Mouse (Mus musculus): ENCODE results near the gene Smndc1. TPM values are rescaled to one million over a fixed set of nuclear protein-coding genes. Genes with fewer than 3 reads are reported as not detected.
A peak's percentile ranks its signal among the peaks of the same experiment; 100 is the strongest.

Gene Smndc1
- polyA plus RNA-seq, 1 experiment from 2014 or later = 40.7 TPM

- Histone ChIP-seq H3K4me3 (no peak overlapping the region), H3K27ac (no peak overlapping the region), H3K27me3 (no peaks in the 10 kb centered on the region), H3K4me2 (replicated peaks) (no peak overlapping the region), H3K9ac (no peak overlapping the region), H3K36me3 (no peaks in the 10 kb centered on the region), H3K4me1 (peaks cover 19% of the 10 kb centered on the region), H3K9me3 (no peaks in the 10 kb centered on the region)
- ATAC-seq (ENCODE audit: insufficient number of reproducible peaks, insufficient read depth, low FRiP score, low TSS enrichment) = no peak
- 63% methylated on average over 17 of the region's 17 CpGs for WGBS
These were observed 33.6 kb upstream of the Smndc1 start for GRCm38 (mm10) chr19:53423816-53424465.

- no peaks in the 10 kb centered on the region for H3K9me3 ChIP-seq
- H3K4me3 ChIP-seq = no peak overlapping the region
These were observed 33.0 kb upstream of the Smndc1 start for GRCm38 (mm10) chr19:53423341-53423753.

DNA sequence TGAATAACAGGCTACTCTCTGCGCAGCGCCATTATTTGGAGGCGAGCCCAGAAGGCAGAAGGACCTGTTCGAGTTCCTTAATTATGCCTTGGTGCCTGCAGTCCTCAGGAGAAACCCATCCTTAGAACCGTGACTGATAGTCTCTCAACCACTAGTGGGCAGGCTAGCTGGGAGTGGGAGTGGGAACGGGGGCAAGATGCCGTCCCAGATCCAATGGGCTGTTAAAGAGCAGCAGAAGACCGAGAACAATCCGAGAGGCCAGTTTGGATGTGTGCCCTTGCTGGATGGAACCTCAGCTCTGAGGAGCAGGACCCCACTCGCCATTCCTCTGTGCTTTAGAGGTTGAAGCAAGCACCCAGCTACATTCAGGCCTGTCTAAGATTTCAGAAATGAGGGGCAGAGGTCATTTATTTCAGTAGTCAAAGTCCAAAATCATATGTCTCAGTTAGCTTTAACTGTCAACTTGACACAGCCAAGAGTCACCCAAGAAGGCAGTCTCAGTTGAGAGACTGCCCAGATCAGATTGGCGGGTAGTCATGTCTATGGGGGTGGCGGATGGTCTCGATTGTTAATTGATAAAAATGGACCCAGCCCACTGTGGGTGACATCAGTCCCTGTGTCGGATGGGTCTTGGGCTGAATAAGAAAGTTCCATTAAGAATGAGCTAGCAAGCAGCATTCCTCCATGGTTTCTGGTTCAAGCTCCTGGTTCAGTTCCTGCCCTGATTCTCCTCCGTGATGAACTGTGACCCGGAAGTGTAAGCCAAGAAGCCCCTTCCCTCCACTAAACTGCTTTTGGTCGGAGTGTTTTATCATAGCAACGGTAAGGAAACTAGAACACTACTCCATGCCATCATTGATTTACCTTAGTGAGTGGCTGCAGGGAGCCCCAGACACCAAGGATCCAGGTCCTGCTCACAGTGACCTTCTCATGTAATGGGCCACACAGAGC, 32.3 kb upstream of the Smndc1 start:
- H3K4me3 ChIP-seq = no peak overlapping the region
- no peak overlapping the region for H3K4me2 ChIP-seq (replicated peaks)
- H3K36me3 ChIP-seq = no peaks in the 10 kb centered on the region
- peaks cover 18% of the 10 kb centered on the region for H3K4me1 ChIP-seq
- H3K9me3 ChIP-seq = no peaks in the 10 kb centered on the region
- H3K27me3 ChIP-seq = no peaks in the 10 kb centered on the region
- no peak overlapping the region for H3K27ac ChIP-seq
- WGBS = 76% methylated on average over 18 of the region's 18 CpGs
- H3K9ac ChIP-seq = no peak overlapping the region
- ATAC-seq (ENCODE audit: insufficient number of reproducible peaks, insufficient read depth, low FRiP score, low TSS enrichment) = no peak

More at GRCm38 (mm10) chr19:53423341-53423753, 33.0 kb upstream of the Smndc1 start:
- H3K4me1 ChIP-seq = peaks cover 19% of the 10 kb centered on the region
- H3K27me3 ChIP-seq = no peaks in the 10 kb centered on the region
- 23% methylated on average over 19 of the region's 19 CpGs for WGBS
- H3K9ac ChIP-seq = no peak overlapping the region
- ATAC-seq (ENCODE audit: insufficient number of reproducible peaks, insufficient read depth, low FRiP score, low TSS enrichment) = no peak
- H3K27ac ChIP-seq = no peak overlapping the region
- no peak overlapping the region for H3K4me2 ChIP-seq (replicated peaks)
- H3K36me3 ChIP-seq = no peaks in the 10 kb centered on the region

DNA sequence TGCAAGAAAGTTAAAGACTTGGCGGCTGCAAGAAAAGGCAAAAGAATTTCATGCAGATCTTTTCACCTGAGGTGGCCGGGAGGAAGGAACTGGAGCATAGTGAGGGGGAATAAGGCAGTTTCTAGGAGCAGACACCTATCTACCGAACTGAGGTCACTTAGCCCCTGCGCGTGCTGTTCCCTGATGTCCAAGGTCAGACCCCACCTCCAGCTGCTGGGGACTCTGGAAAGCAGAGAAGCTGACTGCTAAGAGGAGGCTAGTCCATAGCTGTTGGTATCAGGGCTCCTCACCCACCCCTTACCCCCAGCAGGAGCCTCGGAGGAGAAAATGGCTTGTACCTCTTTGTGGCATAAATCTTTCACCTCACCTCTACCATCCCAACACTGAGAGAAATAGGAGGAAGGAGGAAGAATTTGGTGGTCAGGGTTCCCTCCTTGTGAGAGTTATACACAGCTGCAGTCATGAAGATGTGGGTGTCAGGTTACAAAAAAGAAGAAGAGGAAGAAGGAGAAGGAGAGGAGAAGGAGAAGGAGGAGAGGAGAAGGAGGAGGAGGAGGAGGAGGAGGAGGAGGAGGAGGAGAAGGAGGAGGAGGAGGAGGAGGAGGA, 31.3 kb upstream of the Smndc1 start:
- WGBS = 2% methylated on average over 6 of the region's 6 CpGs
- peak; percentile 17; the same call in 1 of the 2 replicates for ATAC-seq (ENCODE audit: insufficient number of reproducible peaks, insufficient read depth, low FRiP score, low TSS enrichment)
- peaks cover 15% of the 10 kb centered on the region; the same call in 1 of the 2 replicates for H3K4me1 ChIP-seq
- H3K27me3 ChIP-seq = no peaks in the 10 kb centered on the region
- peak overlapping the region; percentile 87 for H3K27ac ChIP-seq
- H3K4me3 ChIP-seq = peak overlapping the region; percentile 39
- peak overlapping the region; percentile 37 for H3K9ac ChIP-seq
- H3K36me3 ChIP-seq = no peaks in the 10 kb centered on the region
- peak overlapping the region; percentile 78 for H3K4me2 ChIP-seq (replicated peaks)
- H3K9me3 ChIP-seq = no peaks in the 10 kb centered on the region

GRCm38 (mm10) chr19:53420924-53421582, 30.7 kb upstream of the Smndc1 start:
- no peaks in the 10 kb centered on the region for H3K36me3 ChIP-seq
- 1% methylated on average over 19 of the region's 19 CpGs for WGBS
- H3K9me3 ChIP-seq = no peaks in the 10 kb centered on the region
- peak overlapping the region; percentile 78 for H3K4me2 ChIP-seq (replicated peaks)
- H3K27ac ChIP-seq = peak overlapping the region; percentile 88
- no peaks in the 10 kb centered on the region for H3K27me3 ChIP-seq
- peak overlapping the region; percentile 39 for H3K4me3 ChIP-seq
- peak overlapping the region; percentile 37; the same call in 1 of the 2 replicates for H3K9ac ChIP-seq
- H3K4me1 ChIP-seq = peaks cover 15% of the 10 kb centered on the region; the same call in 1 of the 2 replicates
- ATAC-seq (ENCODE audit: insufficient number of reproducible peaks, insufficient read depth, low FRiP score, low TSS enrichment) = peak; percentile 92

DNA sequence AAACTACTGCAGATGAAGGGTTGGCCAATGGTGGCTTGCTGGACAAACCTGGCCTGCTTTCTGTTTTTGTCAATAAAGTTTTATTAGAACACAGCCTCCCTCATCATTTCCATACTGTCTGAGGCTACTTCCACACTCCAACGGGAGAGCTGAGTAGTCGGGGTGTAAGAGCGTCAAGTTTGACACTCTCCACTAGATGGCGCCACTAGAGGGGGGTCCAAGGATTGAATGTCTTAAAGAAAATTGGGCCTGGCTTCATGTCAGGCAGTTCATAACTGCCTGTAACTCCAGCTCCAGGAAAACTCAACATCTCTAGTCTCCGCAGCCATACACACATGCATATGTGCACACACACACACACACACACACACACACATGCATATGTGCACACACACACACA, 29.5 kb upstream of the Smndc1 start:
- no peak for ATAC-seq (ENCODE audit: insufficient number of reproducible peaks, insufficient read depth, low FRiP score, low TSS enrichment)
- 53% methylated on average over 5 of the region's 5 CpGs for WGBS

GRCm38 (mm10) chr19:53415198-53415597, 24.8 kb upstream of the Smndc1 start:
- Histone ChIP-seq H3K27ac (no peak overlapping the region), H3K9ac (no peak overlapping the region), H3K4me3 (no peak overlapping the region), H3K4me2 (replicated peaks) (no peak overlapping the region), H3K27me3 (no peaks in the 10 kb centered on the region), H3K9me3 (no peaks in the 10 kb centered on the region), H3K36me3 (no peaks in the 10 kb centered on the region), H3K4me1 (peaks cover 13% of the 10 kb centered on the region)
- 82% methylated on average over 17 of the region's 17 CpGs for WGBS
- no peak for ATAC-seq (ENCODE audit: insufficient number of reproducible peaks, insufficient read depth, low FRiP score, low TSS enrichment)

More for the DNA sequence above, 29.5 kb upstream of the Smndc1 start:
- no peaks in the 10 kb centered on the region for H3K9me3 ChIP-seq
- no peaks in the 10 kb centered on the region for H3K27me3 ChIP-seq
- peaks cover 15% of the 10 kb centered on the region; the same call in 1 of the 2 replicates for H3K4me1 ChIP-seq
- no peak overlapping the region for H3K4me2 ChIP-seq (replicated peaks)
- no peak overlapping the region for H3K9ac ChIP-seq
- no peaks in the 10 kb centered on the region for H3K36me3 ChIP-seq
- H3K27ac ChIP-seq = no peak overlapping the region
- no peak overlapping the region for H3K4me3 ChIP-seq

GRCm38 (mm10) chr19:53414650-53415049, 24.3 kb upstream of the Smndc1 start:
- ATAC-seq (ENCODE audit: insufficient number of reproducible peaks, insufficient read depth, low FRiP score, low TSS enrichment) = no peak
- no peak overlapping the region for H3K4me2 ChIP-seq (replicated peaks)
- H3K27ac ChIP-seq = no peak overlapping the region
- no peak overlapping the region for H3K4me3 ChIP-seq
- no peaks in the 10 kb centered on the region for H3K9me3 ChIP-seq
- no peaks in the 10 kb centered on the region for H3K36me3 ChIP-seq
- no peaks in the 10 kb centered on the region for H3K27me3 ChIP-seq
- peaks cover 17% of the 10 kb centered on the region for H3K4me1 ChIP-seq
- WGBS = 87% methylated on average over 11 of the region's 11 CpGs
- no peak overlapping the region for H3K9ac ChIP-seq

DNA sequence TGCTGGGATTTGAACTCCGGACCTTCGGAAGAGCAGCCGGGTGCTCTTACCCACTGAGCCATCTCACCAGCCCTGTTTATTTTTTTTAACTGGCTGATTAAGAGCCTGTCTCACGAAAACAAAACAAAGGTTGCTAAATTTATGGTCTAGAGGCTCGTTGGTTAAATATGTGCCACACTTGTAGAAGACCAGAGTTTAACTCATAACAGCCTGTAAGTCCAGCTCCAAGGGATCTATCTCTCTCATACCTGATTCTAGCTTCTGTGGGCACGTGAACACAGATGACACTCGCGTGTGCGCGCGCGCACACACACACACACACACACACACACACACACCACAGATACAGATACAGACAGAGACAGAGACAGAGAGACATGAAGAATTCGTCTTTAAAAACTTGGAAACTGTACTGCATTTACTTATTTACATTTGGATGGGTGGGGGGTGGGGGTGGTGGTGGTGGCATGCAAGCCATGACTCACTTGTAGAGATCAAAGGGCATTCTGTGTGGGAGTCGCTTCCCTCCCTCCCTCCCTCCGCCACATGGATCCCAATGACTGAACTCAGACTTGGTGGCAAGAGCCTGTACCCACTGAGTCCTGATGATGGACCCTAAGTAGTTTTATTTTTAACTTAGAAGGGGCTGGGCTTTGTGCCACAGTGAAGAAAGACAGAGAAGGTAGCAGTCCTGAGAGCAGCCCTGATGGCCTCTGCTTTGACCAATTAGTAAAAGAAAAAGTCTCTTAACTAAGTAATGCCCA, 23.4 kb upstream of the Smndc1 start:
- no peak overlapping the region for H3K4me3 ChIP-seq
- H3K4me1 ChIP-seq = peaks cover 17% of the 10 kb centered on the region
- no peaks in the 10 kb centered on the region for H3K9me3 ChIP-seq
- 85% methylated on average over 15 of the region's 15 CpGs for WGBS
- H3K4me2 ChIP-seq (replicated peaks) = no peak overlapping the region
- H3K36me3 ChIP-seq = no peaks in the 10 kb centered on the region
- H3K27ac ChIP-seq = no peak overlapping the region
- ATAC-seq (ENCODE audit: insufficient number of reproducible peaks, insufficient read depth, low FRiP score, low TSS enrichment) = no peak
- no peak overlapping the region for H3K9ac ChIP-seq
- no peaks in the 10 kb centered on the region for H3K27me3 ChIP-seq

GRCm38 (mm10) chr19:53412149-53412848, 21.9 kb upstream of the Smndc1 start:
- no peaks in the 10 kb centered on the region for H3K36me3 ChIP-seq
- 6% methylated on average over 6 of the region's 6 CpGs for WGBS

More at GRCm38 (mm10) chr19:53412149-53412848, 21.9 kb upstream of the Smndc1 start:
- Histone ChIP-seq H3K4me1 (peaks cover 17% of the 10 kb centered on the region), H3K27ac (peak overlapping the region; percentile 90), H3K27me3 (no peaks in the 10 kb centered on the region), H3K4me2 (replicated peaks) (0 out of 2 replicates have a peak overlapping the region, but pooled peaks have one; percentile 0), H3K4me3 (no peak overlapping the region), H3K9ac (no peak overlapping the region), H3K9me3 (no peaks in the 10 kb centered on the region)
- peak; percentile 67 for ATAC-seq (ENCODE audit: insufficient number of reproducible peaks, insufficient read depth, low FRiP score, low TSS enrichment)

Data from embryonic facial prominence, embryonic 12.5 days (tissue).